Mouse (Mus musculus) embryonic fibroblast, embryonic 13.5 days (primary cell): Measurements from ENCODE around the gene Med19.

Experiments
- CTCF ChIP-seq: IDR thresholded peaks from 2 replicates; pipeline ENCODE4 v1.5.1; 2011; ENCODE audit warnings: mild to moderate bottlenecking, control low read depth, low read length, moderate library complexity, borderline replicate concordance; ENCODE audit not compliant: insufficient read depth
- POLR2A ChIP-seq: IDR thresholded peaks from 2 replicates; pipeline ENCODE4 v1.6.1; 2011; ENCODE audit warnings: low read depth, mild to moderate bottlenecking, control low read depth, low read length, moderate library complexity

DNA sequence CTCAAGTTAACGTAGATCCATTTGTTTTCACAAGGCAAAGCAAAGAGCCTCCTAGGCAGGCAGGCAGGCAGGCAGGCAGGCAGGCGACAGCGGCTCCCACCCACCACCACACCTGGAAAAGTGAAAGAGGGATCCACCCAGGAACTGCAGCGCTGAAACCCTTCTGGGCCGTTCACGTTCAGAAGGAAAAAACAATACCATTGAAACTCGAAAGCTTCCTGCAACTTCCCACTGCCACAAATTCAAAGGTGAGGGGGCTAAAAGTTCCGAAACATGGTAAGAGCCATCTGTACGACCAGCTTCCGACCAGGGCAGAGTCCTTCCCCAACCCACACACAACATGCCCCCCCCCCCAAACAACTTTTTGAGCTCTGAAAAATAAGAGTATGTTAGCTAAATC lies 28.5 kb upstream of the Med19 start:
- TF ChIP-seq POLR2A (no peak), CTCF (no peak)
